Mouse (Mus musculus) spleen, postnatal 14 days (tissue): ENCODE measurements at regions not wholly inside any gene's neighbourhood (a gene's known extent, or its start where the extent isn't known, plus 50 kb on each side); places are given as distances from the start of the nearest gene placed in this dataset.
"Not testable (repeated sequence)": the region's sequence is repeated elsewhere in the genome, so short reads cannot be mapped to it uniquely, and the experiment has no call there.

Experiments
- DNase-seq, 2 experiments: peaks; one replicate each; pipeline ENCODE4 v3.0.0; 2021 to 2022; ENCODE audit warnings: low spot score in 2 of 2

GRCm38 (mm10) chr12:107154668-107155067, 333.8 kb upstream of the 3110018I06Rik start:
- DNase-seq, result no peak

GRCm38 (mm10) chr12:107156791-107157428, 331.5 kb upstream of the 3110018I06Rik start:
- DNase-seq, result no peak

DNA sequence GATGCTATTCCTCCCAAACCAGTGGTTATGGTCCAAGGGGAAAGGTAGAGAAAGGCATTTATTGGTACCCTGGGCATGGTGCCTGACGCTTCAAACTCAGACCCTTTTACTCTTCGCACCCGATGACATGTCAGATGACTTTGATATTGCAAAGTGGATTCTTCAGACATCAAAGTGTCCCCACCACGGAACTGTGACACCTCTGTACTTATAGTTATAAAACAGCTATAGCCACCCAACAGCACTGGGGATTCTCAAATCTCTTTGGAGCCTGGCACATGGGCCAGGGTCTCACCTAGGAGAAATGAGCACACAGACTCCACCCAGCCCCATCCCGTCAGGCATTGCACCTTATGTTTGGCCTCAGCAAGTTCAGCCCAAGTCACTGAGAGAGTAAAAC, 329.3 kb upstream of the 3110018I06Rik start:
- DNase-seq, result no peak

DNA sequence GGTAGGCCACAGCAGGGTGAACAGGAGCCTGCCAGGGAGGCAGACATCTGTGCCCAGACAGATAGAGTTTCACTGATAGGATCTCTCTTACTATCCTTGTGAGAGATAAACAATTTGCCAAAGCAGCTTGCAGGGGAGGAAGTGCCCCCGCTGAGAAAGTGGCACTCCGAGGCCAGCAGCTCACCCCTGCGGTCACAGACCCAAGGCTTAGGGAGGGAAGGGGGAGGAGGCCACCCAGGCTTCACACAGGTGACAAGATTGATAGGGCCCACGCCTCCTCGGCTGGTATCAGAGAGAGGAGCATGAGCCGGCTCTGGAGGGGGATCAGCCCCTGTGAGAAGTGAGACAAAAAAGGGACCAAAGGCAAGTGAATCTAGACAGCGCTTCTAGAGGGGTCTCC, 328.3 kb upstream of the 3110018I06Rik start:
- DNase-seq, result no peak

- no peak for DNase-seq
These were observed 327.8 kb upstream of the 3110018I06Rik start for GRCm38 (mm10) chr12:107160628-107161027.

GRCm38 (mm10) chr12:107170926-107171325, 317.5 kb upstream of the 3110018I06Rik start:
- no peak for DNase-seq

GRCm38 (mm10) chr12:107171676-107172075, 316.8 kb upstream of the 3110018I06Rik start:
- no peak for DNase-seq

DNA sequence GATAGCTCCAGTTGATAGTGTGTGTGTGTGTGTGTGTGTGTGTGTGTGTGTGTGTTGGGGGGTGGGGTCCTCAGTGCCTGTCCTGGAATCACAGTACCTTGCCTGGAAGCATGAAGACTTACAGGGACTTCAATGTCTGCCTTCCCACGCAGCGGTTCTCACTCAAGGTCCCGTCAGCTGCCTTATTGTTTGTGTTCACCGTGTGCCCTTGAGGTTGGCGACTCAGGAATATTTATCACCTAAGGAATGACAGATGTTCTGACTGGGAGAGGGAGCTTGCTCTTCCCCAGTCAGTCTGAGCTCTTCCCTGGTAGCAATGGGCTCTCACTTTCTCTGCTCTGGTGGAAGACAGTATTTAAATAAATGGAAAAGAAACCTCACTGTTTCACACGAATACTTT, 309.8 kb upstream of the 3110018I06Rik start:
- no peak for DNase-seq

GRCm38 (mm10) chr12:107180501-107180900, 307.9 kb upstream of the 3110018I06Rik start:
- no peak for DNase-seq

DNA sequence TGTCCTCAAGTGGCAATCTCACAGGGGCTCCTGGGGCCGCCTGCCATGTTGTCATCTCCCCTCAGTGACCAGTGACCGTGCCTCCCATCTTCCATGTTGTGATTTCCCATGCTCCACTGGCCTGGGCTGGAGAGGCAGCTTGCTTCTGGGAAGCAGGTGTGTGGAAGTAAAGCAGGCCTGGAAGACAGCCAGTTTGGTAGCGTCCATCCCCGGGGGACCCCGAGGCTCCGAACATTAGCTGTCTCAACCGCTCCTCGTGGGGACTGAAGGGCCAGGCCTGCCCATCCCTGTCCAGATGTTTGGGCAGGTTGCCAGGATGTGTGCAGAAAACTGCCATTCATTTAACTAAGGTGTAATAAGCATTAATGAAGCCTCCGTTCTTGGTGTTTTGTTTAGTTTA, 307.1 kb upstream of the 3110018I06Rik start:
- DNase-seq, result no peak

DNA sequence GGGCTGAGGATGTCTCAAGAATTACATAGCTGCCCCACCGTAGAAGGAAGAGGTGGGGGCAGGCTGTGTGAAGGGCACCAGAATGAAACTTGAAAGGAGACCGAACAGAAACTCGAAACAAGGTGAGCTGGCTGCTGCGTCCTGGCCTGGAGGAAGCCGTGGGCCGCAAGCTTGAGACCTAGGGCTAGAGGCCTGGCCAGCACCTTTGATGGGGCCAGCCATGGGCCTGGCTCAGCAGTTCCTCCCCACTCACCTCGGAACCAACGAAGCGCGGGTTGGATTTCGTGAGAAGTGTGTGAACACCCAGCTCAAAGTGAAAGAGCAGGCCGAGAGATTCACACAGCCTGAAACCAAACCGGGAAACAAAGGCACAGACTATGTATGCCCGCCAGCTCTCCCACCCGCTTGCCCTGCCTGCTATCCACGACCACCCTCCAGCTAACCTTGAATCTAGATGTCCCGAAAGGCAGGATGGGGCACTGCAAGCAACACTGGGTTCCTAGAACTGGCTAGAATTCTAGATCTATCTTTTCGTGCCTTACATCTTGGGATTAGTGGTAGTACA, 306.3 kb upstream of the 3110018I06Rik start:
- no peak for DNase-seq

DNA sequence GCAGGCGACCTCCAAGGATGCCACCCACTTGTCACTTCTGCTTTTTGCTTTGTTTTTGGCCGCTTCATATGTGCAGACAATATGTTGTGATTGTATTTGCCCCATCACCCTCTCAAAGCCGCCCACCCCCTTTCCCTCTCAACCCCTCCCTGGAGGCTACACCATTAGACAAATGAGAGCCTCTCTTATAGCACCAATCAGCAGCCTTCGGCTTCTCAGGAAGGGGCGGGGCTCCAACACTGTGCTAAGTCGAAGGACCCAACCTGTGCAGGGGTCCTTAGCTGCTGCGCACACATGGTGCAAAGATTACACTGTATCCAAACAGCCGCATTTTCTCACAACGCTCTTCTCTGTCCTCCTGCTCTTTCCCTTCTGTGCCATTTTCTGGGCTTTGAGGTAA, 305.1 kb upstream of the 3110018I06Rik start:
- no peak for DNase-seq

- no peak for DNase-seq
These were observed 304.0 kb upstream of the 3110018I06Rik start for GRCm38 (mm10) chr12:107184426-107184825.

DNA sequence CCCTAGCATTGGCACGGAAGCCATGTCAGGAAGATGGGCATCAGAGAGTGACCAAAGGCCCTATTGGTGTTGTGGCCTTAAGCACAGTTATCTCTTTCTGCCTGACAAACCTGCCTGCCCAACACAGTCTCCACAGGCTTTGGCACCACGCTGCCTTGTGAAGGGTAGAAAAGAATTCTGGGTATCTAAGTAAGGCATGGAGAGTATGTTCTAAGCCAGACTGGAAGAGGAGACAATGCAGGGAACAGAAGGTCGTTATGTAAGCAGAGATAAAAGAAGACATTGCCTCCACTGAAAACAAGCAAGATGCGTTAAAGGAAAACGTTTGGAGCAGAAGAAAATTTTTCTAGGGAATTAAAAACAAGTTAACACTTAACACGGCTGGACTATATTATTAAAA, 302.1 kb upstream of the 3110018I06Rik start:
- no peak for DNase-seq

GRCm38 (mm10) chr12:107188055-107188454, 300.4 kb upstream of the 3110018I06Rik start:
- DNase-seq, result no peak

- DNase-seq, result no peak
These were observed 289.9 kb upstream of the 3110018I06Rik start for GRCm38 (mm10) chr12:107198389-107199018.

- no peak for DNase-seq
These were observed 287.5 kb upstream of the 3110018I06Rik start for GRCm38 (mm10) chr12:107200903-107201302.

- not testable (repeated sequence) for DNase-seq
These were observed 279.6 kb upstream of the 3110018I06Rik start for GRCm38 (mm10) chr12:107208826-107209225.

DNA sequence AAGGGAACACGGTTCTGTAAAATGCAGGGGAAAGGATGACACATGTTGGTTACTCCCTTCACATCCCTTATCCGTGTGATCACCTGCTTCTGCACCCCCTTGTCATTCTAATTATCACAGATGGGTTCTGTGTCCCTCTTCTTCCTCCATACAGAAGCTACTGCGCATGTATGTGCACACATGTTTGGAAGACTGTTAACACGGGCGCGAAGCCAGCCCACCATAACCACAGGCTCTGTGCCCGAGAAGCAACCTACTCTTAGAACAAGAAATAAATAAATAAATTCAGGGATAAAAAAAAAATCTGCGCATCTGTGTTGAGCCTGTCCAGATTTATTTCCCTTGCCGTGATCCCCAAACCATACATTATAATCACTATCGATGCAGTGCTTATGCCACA, 275.6 kb upstream of the 3110018I06Rik start:
- no peak for DNase-seq

GRCm38 (mm10) chr12:107216119-107216518, 272.3 kb upstream of the 3110018I06Rik start:
- DNase-seq, result no peak

DNA sequence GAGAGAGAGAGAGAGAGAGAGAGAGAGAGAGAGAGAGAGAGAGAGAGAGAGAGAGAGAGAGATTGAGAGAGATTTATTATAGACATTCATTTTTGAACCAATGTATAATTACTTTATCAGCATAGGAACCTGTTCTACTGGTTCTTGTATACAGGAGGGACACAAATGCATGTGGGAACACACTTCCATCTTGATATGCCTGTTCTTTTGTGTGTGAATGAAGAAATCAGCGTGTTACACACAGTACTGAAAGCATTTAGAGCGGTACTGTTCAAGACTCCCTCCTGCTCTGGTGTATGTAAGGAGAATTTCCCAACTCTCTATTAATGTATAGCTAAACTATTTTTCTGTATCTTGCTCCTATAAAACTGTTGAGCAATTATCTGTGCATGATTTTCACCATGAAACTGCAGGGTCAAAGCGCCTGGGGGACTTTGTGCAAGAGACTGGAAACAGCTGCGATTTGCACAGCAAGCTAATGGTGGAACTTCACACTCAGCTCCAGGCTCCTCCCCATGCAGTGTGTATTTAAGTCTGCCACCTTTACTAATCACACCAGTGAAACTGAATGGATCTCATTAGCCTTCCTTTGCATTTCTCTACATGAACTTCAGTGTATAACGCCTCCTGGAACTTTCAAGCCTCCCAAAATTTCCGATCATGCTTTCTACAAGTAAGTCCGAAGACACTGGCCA, 267.0 kb upstream of the 3110018I06Rik start:
- no peak for DNase-seq

DNA sequence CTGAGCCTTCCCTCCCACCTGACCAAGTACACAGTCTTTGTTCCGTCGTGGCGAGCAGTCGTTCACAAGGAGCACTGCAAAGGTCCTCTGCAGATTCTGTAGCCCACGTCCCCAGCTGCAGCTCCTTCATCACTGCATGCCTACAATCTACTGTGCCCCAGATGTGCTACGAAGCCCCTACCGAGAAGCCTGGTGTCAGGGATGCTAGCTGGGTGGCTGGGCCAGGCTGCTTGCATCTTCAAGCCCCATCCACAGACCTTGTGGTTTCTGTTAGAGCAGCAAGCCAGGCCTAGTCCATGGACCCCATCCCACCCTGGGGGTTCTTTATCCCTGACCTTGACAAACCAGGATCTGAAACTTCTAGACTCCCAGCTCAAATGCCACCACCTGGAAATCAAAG, 266.3 kb upstream of the 3110018I06Rik start:
- DNase-seq, result no peak

DNA sequence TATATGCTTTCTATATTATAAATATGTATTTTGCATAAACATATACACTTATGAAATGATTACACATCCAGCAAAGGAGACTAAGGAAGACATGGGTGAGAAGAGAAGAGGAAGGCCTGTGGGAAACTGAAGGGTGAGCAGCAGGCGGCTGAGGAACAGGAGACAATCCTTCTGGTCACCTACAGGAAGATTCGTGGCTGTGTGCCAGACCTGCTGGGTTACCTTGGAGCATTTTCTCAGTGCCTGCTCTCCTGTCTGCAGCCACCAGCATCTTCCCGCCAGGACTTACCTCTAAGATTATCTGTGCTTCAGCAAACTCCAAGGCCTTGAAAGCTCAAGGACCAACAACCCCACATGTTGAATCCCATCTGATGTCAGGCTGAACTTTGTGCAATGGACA, 258.3 kb upstream of the 3110018I06Rik start:
- no peak for DNase-seq
